In genomic region chr19:45329748-45330298, GRCm38 (mm10) we compare ENCODE assay signal across 10 mouse cellular contexts. TPM values are rescaled to one million over a fixed set of nuclear protein-coding genes. Genes with fewer than 3 reads are reported as not detected.
DNase-seq lines count a peak whose midpoint lies in the region; ATAC-seq and TF ChIP-seq lines count a peak whose summit lies in the region.
"Had no signal": no experiment of that assay in that cellular context is flagged by ENCODE, and none has a peak within 500 bp of the region (broad histone marks: within the 10 kb centered on the region; RNA-seq: fewer than 3 reads in every experiment).

No protein-coding gene starts in this region.

- no peak overlapping the region for H3K9ac ChIP-seq in neural tube, embryonic 11.5 days (ENCODE audit: low read length)
- H3K9ac ChIP-seq in forebrain, embryonic 13.5 days: peak overlapping the region; percentile 34
- H3K9ac ChIP-seq in limb, embryonic 14.5 days (ENCODE audit: low read depth, low read length, severe bottlenecking): no peak overlapping the region

- peak overlapping the region; percentile 19; the same call in 1 of the 2 replicates for H3K4me2 ChIP-seq in neural tube, embryonic 11.5 days (ENCODE audit: low read depth)
- H3K4me2 ChIP-seq in forebrain, embryonic 13.5 days: peak overlapping the region; percentile 53
- H3K4me2 ChIP-seq in limb, embryonic 14.5 days (replicated peaks; ENCODE audit: low read depth, low read length, severe bottlenecking): 0 out of 2 replicates have a peak overlapping the region, but pooled peaks have one; percentile 20

- 8% methylated on average over 24 of the region's 24 CpGs for WGBS in neural tube, embryonic 11.5 days
- 6% methylated on average over 24 of the region's 24 CpGs for WGBS in forebrain, embryonic 13.5 days
- 10% methylated on average over 24 of the region's 24 CpGs for WGBS in limb, embryonic 14.5 days

- no peak overlapping the region for H3K4me3 ChIP-seq in neural tube, embryonic 11.5 days (ENCODE audit: low read depth, low read length)
- peak overlapping the region; percentile 16; the same call in 1 of the 2 replicates for H3K4me3 ChIP-seq in forebrain, embryonic 13.5 days
- 0 out of 2 replicates have a peak overlapping the region, but pooled peaks have one; percentile 2 for H3K4me3 ChIP-seq in limb, embryonic 14.5 days (replicated peaks; ENCODE audit: low read length)
- H3K4me3 ChIP-seq: erythroblast, embryonic 14.5 days; megakaryocyte, embryonic 14.5 days had no signal

- no peaks in the 10 kb centered on the region for H3K36me3 ChIP-seq in neural tube, embryonic 11.5 days (ENCODE audit: control insufficient read depth, insufficient read depth, low read length)
- no peaks in the 10 kb centered on the region for H3K36me3 ChIP-seq in forebrain, embryonic 13.5 days (ENCODE audit: poor library complexity, severe bottlenecking)
- no peaks in the 10 kb centered on the region for H3K36me3 ChIP-seq in limb, embryonic 14.5 days (ENCODE audit: control insufficient read depth, insufficient read depth, low read length)

- peak; percentile 27; the same call in 1 of the 2 replicates for ATAC-seq in neural tube, embryonic 11.5 days (ENCODE audit: insufficient read depth, low FRiP score, low TSS enrichment)
- ATAC-seq in forebrain, embryonic 13.5 days: 0 out of 2 replicates have a peak, but pooled peaks have one; percentile 30
- ATAC-seq in limb, embryonic 14.5 days (ENCODE audit: low FRiP score, low read depth): no peak
- ATAC-seq in inflammation-experienced regulatory T-cells, adult 6 months: no peak

- no peaks in the 10 kb centered on the region for H3K9me3 ChIP-seq in neural tube, embryonic 11.5 days (ENCODE audit: control insufficient read depth, low read length)
- no peaks in the 10 kb centered on the region for H3K9me3 ChIP-seq in forebrain, embryonic 13.5 days (replicated peaks)
- H3K9me3 ChIP-seq in limb, embryonic 14.5 days (ENCODE audit: control insufficient read depth, low read length): no peaks in the 10 kb centered on the region

- peaks cover 3% of the 10 kb centered on the region; the same call in 1 of the 2 replicates for H3K27me3 ChIP-seq in neural tube, embryonic 11.5 days (ENCODE audit: control insufficient read depth, insufficient read depth, low read length)
- peaks cover 31% of the 10 kb centered on the region for H3K27me3 ChIP-seq in forebrain, embryonic 13.5 days
- peaks cover 5% of the 10 kb centered on the region; the same call in 1 of the 2 replicates for H3K27me3 ChIP-seq in limb, embryonic 14.5 days (ENCODE audit: control insufficient read depth, insufficient read depth, low read length)

- TF ChIP-seq POLR2A in limb, embryonic 14.5 days (IDR thresholded peaks at IDR 0.05; ENCODE audit: borderline replicate concordance, extremely low read depth, insufficient read depth, insufficient read length): no peak

- H3K4me1 ChIP-seq in neural tube, embryonic 11.5 days (ENCODE audit: control insufficient read depth, insufficient read depth, low read length): 0 out of 2 replicates have a peak, but pooled peaks cover 3% of the 10 kb centered on the region
- H3K4me1 ChIP-seq in forebrain, embryonic 13.5 days: peaks cover 28% of the 10 kb centered on the region
- 0 out of 2 replicates have a peak, but pooled peaks cover 3% of the 10 kb centered on the region for H3K4me1 ChIP-seq in limb, embryonic 14.5 days (ENCODE audit: control insufficient read depth, insufficient read depth, low read length)

- peak overlapping the region; percentile 36; the same call in 1 of the 2 replicates for H3K27ac ChIP-seq in neural tube, embryonic 11.5 days (ENCODE audit: low read depth, low read length)
- peak overlapping the region; percentile 12; the same call in 1 of the 2 replicates for H3K27ac ChIP-seq in forebrain, embryonic 13.5 days
- no peak overlapping the region for H3K27ac ChIP-seq in limb, embryonic 14.5 days (replicated peaks; ENCODE audit: low read depth, low read length)

- peak; percentile 48 for DNase-seq in neural tube, embryonic 11.5 days (ENCODE audit: low spot score)
- DNase-seq in neural tube, embryonic 10.5 days (ENCODE audit: extremely low spot score, low spot score): no peak
- no peak for DNase-seq in limb, embryonic 14.5 days (ENCODE audit: low spot score)
- no peak for DNase-seq in lung, postnatal 4 days
- no peak for DNase-seq in spleen, postnatal 36 days (ENCODE audit: low spot score in 2 of 2)
- DNase-seq: right cerebral cortex, postnatal 4 days had no signal

RNA-seq across cellular contexts. Expression of gene Btrc, which starts 33.7 kb away (rescaled TPM):
- 64.7 and 68.4 TPM in 2 replicates for polyA plus RNA-seq in neural tube, embryonic 11.5 days (2014; fragmentation: Nextera tagmentation; extraction: Ambion mirVana)
- 51.4 and 54.9 TPM in 2 replicates for polyA plus RNA-seq in forebrain, embryonic 13.5 days (2015; fragmentation: Nextera tagmentation; extraction: Ambion mirVana)
- 38.3 and 41.5 TPM in 2 replicates for polyA plus RNA-seq in limb, embryonic 14.5 days (2012; rRNA removed)
- 44.1 and 47.5 TPM in 2 replicates for polyA plus RNA-seq in limb, embryonic 14.5 days (2014; fragmentation: Nextera tagmentation; extraction: Ambion mirVana)
- 10 to 100 TPM; 25.7 to 36.4 (median 32.8) TPM for polyA plus RNA-seq in inflammation-experienced regulatory T-cells, adult 6 months (2017; shearing (Covaris generic))

Comparison
In these comparisons a context has a peak if more than half of its experiments do, and no peak if none do; other contexts are left out.
1. ATAC-seq: peak in neural tube, embryonic 11.5 days (single experiment) and forebrain, embryonic 13.5 days (single experiment); none in limb, embryonic 14.5 days (single experiment) and inflammation-experienced regulatory T-cells, adult 6 months (single experiment).
2. Peak in every context shown above with its lines, with median percentiles within 50 percentile points of each other: H3K4me2 ChIP-seq.